Mouse (Mus musculus): ENCODE results near the gene Krtap16-1.

DNA sequence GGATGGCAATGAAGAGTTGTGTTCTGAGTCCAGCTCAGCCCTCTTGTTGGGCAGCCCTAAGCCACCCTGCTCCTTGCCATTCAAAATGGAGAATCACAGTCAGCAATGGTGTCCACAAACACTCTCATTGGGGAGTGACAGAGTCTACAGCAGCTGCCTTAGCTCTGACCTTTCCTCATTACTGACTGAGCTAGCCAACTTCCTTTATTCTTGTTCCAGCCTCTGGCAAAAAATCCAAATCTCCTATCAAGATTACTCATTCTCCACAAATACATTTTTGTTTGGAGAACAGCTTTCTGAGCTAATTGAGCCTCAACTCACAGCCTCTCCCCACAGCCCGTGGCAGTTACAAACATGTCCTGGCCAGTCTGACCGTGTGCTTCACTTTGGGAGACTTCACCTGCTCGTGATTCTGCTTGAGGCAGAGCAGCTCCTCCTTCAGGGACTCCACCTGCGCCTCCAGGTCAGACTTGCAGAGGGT is 27.3 kb upstream of the Krtap16-1 start:
- TF ChIP-seq CTCF (IDR thresholded peaks at IDR 0.05; ENCODE audit: borderline replicate concordance, control insufficient read depth, extremely low read depth, insufficient read depth, low read length, poor library complexity): no peak
- TF ChIP-seq POLR2A (IDR thresholded peaks at IDR 0.05; ENCODE audit: control insufficient read depth, extremely low read depth, insufficient read depth, low read length, poor library complexity): no peak

All from thymus, adult 2 months (tissue).